Mouse (Mus musculus) right cerebral cortex, adult 2 months (tissue): ENCODE measurements at regions not wholly inside any gene's neighbourhood (a gene's known extent, or its start where the extent isn't known, plus 50 kb on each side); places are given as distances from the start of the nearest gene placed in this dataset.

Experiments
- DNase-seq, 2 experiments: peaks; one replicate each; pipeline ENCODE4 v3.0.0; 2021 to 2022; ENCODE audit warnings: low spot score in 2 of 2

DNA sequence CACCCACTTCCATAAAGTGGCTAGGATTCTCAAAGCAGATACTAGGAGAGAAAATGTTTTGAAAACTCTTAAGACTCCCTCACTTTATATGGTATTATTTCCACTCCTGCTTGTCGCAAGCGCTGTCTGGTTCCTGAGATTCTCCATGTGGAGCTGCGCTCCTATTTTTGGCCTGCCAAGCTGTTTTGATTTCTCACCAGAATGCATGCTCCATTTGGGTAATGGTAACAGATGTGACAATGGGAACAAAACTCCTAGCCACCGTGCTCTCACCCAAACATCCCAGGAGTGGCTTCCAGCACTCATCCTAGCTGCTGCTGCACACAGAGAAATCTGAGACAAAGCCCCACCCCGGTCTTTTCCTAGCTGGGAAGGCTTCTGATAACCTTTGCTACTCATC lies 749.6 kb downstream of the Ntrk3 start:
- DNase-seq = peak; percentile 64 to 67

DNA sequence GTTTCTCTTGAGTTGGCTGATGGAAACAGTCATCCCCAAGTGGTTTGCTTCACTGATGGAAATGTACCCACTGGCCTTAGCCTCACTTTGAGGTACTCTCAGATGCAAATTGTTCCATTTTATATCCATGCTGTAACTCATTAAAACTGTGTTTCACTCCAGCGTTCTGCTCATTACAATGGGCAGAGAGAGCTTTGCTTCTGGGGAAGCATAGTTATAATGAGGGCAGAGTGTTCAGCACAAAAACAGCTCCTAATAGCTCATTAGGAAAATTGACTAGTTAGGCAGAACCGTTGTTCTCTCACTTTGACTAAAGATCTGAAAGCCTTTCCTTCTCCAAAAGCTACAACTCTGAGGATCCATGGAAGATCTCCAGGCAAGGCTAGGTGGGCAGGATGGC lies 771.2 kb downstream of the Ntrk3 start:
- DNase-seq = no peak

DNA sequence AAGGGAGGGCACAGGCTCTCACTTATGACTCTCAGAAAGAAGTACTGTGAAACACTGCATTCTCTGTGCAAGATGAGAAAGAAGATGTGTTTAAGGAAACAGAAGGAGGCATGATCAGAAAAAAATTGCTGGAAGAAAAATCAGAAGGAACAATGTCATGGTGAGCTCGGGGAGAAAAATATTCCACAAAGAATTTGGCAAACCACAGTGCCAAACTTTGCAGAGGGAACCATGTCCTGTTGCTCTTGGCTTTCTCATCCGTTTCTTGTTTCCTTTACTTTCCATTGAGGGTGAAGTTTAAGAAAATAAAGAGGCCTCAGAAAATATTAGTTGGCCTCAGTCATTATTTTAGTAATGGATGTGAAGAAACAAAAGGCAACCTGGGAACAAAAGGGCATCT lies 804.4 kb downstream of the Ntrk3 start:
- DNase-seq = no peak

DNA sequence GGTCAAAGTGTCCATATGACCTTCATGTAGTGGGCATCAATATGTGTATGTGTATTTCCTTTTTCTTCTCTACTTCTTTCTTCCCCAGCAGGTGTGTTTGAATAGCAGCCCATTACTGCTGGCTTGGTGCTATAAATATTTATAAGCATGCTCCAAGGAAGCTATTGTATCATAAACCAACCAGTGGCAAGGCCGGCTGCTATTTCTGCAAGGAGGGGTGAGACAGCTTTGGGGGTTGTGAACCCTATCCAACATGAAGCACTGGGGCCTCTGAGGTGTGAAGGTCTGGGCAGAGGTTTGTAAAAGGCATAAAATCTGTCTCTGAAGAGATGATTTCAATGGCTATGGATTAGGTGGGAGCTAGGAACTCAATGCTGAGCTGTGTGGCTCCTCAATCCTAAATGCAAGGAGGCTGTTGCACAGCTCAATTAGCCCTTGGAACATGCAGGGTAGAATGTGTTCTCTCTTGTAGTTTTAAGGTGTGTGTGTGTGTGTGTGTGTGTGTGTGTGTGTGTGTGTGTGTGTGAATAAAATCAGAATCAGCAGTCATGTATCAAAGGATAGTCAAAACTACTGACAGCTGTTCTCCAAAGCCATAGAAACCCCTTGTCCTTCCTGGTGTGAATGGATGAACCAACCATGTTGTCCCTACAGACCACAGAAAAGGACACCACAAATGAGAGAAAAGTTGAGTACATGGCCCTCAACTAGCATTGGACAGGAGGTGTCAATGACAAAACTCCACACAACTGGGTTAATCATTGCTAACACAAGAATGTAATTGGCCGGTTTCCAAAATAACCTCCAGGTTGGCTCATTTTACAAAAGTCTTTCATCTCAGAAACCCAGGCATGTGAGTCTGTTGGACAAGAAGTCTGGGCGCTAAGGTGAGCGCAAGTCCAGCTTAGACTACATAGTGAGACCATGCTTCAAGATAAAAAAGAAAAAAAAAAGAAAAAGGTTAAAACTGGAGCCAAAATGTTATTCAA lies 809.0 kb downstream of the Ntrk3 start:
- no peak for DNase-seq

DNA sequence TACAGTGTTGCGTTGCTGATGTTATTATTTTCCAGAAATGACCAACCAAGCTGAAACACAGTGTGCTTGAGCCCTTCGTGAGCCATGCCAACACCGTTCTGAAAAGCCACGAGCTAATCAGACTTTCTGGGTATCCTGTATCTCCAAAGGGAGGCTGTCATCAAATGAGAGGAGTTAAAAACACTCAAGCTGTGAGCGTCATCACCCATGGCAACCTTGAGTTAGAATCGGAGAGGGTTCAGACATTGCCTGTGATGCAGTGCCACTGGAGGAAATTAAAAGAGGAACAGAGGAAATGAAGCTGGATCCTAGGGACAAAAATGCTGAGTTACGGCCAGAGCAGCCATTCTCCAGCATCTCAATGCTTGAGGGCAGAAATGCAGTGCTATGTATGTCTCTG lies 838.6 kb downstream of the Ntrk3 start:
- no peak for DNase-seq

DNA sequence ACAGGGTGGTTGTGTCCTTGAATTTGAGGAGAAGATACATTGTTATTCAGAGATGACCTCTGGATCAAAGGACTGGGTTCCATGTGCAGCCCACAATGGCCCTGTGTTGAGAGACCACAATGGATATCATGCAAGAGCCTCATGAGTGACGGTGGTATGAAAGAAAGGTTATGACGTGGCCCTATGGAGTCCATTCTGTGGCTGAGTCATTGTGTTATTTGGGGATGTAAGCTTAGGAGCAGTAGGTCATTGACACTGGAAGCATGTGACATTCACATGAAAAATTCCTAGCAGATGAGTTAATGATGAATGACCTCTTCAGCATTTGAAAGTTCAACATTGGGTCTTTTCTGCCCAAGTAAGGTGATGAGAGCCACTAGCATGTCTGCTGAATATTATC lies 849.3 kb downstream of the Ntrk3 start:
- no peak for DNase-seq

DNA sequence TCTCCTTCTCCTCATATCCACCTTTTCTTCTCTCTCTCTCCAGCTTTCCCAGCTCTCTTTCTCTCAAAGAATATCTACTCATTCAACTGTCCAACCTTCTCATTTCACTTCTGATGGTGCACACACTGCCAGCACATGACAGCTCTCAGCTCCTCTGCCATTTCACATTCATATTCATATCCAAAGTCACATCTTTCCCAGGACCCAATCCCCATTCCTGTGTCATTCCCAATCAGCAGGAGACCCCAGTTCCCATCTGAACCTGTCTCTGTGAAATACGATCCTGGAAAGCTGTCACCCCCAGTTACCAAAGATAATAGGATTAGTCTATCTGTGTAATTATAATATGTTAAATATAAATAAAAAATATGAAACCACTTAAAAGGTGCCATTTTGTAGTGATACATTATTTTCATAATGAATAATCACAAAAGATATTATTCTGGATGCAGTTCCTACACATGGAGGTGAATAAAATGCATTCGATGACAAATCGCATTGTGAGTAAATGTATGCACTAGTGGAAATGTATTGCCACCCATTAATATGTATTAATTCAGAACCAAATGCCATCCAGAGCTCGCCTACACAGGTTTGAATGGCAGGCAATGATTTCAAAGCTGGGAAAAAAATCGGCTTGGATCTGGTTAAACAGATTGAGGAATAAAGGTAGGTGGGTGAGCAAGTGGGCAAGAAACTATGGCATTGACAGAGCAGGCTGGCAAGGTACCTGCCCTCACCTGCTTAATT lies 855.0 kb downstream of the Ntrk3 start:
- DNase-seq = no peak

DNA sequence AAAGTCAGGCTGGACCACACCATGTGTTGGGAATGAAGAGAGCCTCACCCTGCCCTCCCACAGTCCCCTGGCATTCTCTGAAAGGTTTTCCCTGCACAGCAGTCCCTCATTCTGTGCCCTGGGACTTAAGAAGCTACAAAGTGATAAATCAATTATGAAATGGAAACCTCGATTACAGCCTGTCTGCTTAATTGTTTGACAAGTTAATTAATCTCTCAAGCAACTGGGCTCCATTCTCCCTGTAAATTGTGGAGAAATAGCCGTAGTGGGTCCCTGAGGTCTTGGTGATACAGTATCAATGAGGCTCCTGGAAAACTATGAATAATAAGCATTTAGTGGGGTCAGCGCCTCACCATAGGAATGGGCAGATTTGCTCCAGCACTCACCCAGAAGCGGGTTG lies 870.3 kb downstream of the Ntrk3 start:
- DNase-seq = no peak

DNA sequence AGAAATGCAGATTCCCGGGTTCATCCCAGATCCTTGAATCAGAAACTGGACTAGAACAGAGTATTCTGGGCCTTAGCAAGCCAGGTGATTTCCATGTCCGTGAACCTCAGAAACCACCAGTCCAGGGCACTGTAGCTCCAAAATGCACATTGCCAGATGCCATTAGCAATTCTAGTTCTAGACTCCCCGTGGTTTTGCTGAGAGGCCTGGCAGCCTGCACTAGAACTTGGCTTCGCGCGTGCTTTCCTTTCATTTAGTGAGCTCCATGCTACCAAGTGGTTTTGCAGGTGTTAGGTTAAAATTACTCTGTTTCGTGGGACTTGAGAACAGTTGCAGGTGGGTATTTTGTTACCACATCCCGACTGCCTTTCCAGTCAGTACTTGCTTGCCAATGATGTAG lies 876.0 kb downstream of the Ntrk3 start:
- DNase-seq = no peak

DNA sequence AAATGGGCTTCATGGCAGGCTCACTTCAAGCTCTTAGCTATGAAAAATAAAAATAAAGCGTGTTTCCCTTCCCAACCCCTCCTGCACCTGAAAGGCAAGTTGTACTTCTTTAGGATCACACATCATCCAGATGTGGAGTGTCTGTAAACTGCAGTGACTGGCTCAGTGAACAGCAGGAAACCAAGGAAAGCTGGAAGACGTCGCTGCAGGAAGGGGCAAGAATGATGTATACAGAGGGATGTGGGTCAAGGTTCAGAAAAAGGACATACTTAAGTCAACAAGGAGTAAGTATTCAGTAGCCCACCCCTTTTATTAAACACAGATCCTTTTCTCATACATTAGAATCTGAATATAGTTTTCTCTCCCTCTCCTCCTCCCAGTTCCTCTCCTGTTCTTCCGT lies 879.4 kb downstream of the Ntrk3 start:
- DNase-seq = no peak

DNA sequence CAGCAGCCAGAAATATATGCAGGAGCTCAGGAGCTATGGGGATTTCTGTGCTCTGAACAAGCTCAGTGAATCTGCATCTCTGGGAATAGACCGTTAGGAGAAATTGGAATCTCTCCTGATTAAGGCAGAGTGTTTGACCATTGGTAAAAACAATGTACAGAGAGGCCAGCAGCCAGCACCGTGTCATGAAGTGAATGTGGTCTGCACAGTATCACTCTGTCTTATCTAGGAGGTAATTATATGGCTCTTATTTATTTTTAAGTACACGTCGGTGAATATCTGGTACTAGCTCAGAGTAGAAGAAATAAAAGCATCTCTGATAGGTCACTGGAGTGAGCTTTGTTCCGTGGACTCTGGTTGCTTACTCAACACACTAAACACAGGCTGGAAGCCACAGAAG lies 879.8 kb downstream of the Ntrk3 start:
- no peak for DNase-seq

DNA sequence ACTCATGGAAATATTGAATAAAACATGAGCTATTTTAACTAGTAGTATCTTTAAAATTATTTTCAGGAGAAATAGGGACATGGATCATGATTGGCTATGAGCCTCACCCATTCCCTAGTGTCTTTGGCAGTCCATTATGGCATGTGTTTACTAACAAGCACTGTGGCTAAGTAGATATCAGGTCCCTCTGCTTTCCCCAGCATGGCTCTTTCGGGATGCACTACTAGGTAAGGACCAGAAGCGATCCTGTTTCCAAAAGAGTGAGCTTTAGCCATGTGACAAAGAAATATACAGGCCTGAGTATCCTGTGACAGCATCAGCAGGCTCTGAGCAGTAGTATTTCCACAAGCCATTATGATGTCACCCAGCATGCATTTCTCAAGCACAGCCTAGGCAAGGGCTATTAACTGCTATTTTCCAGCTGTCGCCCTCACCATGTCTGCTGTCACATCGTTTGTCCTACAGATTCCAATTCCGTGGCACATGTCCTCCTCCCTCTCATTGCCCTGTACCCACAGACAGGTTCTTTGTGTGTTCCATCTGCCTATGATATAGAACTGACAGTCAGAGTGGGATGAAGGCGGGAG lies 882.1 kb downstream of the Ntrk3 start:
- DNase-seq = no peak

DNA sequence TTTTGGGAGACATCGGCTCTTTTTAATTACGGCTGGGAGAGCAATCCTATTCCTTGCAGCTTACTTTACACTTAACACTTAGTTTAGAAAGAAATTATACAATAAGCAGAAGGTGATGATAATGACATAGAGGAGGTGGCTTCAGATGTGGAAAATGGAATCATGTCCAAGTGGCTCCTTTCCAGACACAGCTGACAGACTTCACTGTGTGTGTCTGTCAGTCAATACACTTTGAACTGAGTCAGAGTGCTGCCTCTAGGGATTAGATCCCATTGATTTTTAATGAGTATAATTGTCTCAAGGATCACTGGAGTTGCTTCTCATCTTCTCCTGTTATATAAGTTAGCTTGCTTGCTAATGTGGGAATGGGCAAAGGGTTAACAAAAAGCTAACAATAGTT lies 882.7 kb downstream of the Ntrk3 start:
- no peak for DNase-seq

DNA sequence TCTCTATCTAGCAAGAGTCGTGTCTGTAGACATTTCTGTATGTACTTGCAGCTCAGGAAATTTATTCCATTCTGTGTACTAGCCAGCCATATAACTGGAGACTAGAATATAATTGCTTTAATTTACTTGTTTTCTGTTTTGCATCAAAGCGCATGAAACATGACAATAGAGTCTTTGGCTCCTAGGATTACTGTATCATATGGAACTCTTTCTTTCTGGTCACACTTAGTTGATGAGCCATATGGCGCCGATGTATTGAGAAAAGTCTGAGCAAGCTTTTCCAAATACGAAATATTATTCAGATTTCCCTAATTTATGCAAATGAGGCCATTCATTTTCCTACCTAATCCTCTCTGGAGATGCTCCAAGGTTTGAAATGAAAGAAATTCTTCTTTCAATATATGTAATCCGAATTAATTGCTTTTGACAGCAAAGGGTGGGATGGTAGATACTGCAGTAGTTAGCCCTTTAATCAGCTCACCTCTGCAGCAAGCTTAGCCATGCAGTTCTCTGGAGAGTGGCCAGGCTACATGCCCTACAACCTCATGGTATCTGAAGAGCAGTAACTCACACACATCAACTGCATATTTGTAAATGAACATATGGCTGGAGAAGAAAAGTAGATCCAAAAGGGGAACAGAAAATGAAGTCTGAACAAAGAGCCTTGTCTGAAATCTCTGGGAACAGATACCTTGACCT lies 913.4 kb downstream of the Ntrk3 start:
- no peak for DNase-seq

DNA sequence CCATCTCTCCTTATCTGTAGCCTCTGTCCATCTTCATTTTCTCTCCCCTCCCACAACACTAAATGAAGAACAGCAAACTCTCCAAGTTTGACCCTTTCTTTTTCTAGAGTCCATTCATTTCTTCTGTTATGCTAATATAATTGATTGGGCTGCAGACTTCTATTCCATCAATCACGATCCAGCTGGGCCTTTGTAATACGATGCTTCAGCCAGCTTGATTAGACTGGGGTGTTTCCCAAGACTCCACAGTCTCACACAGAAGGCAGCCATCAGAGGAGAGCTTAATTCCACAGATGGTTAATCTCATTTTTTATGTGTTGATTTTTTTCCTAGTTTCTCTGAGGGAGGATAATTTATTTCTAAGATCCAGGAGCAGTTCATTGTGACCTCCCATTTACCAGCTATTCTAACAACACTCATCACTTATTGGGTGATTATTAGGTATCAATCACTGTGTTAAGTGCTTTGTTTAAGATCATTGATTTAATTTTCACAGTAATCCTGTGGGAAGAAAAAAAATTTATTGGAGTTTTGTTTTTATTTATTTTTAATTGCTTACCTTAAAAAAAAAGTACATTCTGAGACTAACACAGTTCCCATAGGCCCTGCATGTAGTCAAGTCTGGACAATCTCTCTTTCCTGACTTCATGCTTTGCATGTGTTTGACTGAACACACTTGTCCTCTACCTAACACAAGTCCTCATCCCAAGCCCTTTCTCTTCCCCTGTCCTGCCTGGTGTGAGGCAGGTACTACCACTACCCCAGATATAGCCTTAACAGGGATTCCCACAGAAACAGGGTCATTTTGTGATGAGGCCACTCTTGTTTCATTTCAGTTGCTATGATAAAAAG lies 925.5 kb downstream of the Ntrk3 start:
- no peak for DNase-seq

DNA sequence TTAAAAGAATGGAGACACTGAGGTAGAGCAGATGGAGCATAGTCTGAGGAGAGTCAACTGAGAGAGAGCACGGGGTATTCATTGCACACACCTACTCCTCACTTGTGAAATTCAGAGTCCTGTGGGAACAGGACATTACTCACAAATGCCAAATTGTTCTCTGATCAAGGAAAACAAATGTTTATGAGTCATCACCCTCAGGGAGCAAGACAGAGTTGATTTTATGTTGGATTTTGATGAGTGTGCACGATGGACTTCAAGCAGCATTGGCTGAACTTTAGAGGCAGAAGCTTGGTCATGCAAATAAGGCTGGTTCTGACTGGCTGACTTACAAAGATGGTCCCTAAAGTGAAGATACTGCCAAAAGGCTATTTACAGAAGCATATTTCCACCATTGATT lies 951.0 kb downstream of the Ntrk3 start:
- no peak for DNase-seq

DNA sequence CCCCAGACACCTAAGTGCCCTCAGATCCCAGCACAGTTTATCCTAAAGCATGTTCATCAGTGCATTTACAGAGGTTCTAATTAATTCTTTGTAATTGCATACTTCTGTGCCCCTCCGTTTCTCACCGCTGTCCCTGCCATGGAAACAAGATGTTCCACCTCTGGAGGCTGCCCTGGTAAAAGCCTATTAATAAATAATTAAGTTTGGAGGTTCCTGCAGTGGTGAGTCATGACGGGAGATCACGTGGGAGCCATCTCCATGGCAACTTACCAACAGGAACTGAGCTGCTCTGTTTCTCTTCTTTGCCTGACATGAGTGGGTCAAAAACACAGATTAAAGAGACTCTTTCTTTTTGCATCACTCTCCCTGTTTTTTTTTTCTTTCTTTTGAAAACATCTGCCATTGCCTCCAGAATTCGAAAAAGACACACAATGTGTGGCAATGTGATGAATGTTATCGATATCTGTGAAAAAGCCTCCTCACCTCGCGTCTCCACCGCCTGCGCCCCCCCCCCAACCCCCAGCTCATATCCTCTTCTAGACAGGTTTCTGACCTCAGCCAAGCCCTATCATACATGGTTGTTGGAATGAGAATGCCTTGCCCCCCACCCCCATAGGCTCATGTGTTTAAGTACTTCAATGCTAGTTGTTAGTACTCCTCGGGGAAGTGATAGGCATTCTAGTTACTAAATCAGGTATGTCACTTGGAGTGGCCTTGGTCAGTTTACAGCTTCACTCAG lies 965.9 kb downstream of the Ntrk3 start:
- peak; percentile 67 to 72 for DNase-seq

DNA sequence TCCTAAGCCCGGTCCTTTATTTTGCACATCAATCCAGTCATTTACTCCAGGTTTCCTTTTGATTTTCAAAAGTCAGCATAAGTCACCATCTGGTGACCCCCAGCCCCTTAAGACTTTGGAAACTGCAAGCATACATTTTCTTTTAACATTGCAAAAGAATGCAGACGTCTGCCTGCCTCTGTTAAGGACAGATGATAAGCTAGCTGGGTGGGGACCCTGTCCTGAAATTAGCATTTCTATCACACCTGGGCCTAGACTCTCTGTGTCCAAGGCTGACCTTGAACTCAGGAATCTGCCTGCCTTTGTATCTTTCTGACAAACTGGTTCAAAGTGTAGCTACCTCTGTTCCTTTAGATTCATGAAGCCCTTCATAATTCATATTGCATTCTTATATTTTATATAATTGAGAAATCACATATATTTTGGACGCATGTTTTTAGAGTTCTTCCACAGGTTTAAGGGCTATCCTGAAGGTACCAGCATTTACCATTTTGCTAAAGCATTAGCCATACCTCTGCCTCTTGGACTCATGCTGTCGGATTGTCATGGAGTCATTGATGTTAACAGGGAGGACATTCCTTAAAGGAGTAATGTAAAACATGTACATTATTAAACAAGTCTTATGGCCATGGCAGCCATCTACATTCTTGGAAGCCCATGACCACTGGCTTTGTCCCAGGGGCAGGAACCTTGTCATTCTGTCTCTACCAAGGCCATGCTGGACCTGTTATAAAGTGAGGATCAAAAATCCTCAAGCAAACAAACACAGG lies 998.6 kb downstream of the Ntrk3 start:
- DNase-seq = no peak
